Mouse (Mus musculus) megakaryocyte-erythroid progenitor cell, adult 5-6 weeks (primary cell): ENCODE measurements around the gene Plekhn1. TPM values are rescaled to one million over a fixed set of nuclear protein-coding genes. Genes with fewer than 3 reads are reported as not detected.

Experiments used
- ATAC-seq: replicated peaks from 2 replicates; pipeline ENCODE4 v1.8.0; 2016; ENCODE audit warnings: mild to moderate bottlenecking, inconsistent platforms; ENCODE audit not compliant: severe bottlenecking, poor library complexity, low FRiP score, low TSS enrichment
- total RNA-seq, 2 experiments: library from RNA; stranded (forward) in 1 of 2; stranded (reverse) in 1 of 2; fragments of 200-1000, 215-1000 nt in 1 of 2; fragments of >200 nt in 1 of 2; fragmentation: Nextera tagmentation in 1 of 2; gene quantifications; 2 replicates each; pipeline ENCODE4 v1.2.3; 2014 to 2017

Plekhn1 gene
- total RNA-seq, 2 experiments from 2014 or later: 11.7 to 31.4 TPM

DNA sequence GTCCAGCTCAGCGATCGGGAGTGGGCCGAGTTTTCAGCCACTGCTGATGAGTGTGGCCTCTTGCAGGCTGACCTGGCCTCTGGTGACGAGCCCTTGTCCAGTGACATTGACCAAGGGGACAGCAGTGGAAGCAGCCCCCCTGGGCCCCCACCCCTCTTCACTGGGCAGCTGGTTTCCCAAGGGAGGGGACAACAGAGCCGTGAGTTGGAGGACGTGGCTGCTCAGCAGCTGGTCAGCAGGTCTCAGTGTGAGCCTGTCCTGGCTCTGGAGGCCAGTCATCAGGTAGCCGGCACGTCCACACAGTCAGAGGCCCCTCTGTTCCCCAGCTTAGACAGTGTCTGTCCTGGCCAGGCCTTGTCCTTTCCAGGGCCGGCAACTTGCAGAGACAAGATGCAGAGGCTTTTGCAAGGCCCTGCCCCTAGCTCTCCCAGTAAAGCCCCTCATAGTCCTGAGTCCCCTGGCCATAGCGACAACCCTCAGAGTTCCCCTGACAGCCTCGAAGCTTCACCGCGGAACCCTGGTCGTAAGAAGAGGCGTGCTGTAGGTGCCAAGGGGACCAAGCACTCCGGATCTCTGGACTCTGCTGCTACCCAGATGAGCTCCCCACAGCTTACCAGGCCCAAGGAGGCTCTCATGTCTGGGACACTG is 17.5 kb downstream of the Plekhn1 start:
- ATAC-seq: no peak

DNA sequence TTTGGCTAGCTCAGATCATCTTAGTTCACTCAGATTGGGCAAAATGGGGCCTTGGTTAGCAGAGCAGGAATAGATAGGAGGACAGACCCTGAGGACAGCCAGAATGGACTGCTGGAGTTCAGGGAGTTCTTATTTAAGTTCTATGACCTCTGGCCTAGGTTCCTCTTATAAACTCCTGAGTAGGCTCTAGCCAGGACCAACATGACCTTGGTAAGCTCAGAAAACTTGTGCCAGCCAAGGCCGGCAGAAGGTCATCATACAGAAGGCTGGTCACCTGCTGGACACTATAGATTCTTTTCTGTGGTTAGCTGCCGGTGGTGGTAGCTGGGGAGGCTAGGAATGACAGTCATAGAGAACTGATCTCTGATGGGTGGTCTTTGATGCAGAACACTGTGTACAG is 18.5 kb downstream of the Plekhn1 start:
- no peak for ATAC-seq

DNA sequence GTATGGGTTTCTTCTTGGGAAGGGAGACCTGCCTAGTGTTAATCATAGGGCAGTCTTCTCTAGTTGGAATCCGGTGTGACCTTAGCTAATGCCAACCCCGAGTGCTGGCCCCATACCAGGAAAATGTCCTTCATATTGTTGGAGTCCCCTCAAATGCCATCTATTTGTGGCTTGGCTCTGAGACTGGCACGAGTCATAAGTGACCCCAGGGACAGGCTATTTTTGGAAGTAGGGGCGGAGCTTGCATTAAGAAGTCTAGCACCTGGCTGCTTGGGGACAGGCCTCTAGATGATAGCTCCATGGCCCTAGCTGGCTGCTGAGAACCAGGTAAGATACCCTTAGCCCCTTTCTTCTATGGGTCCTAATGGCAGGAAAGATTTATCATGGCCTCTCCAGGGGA is 19.0 kb downstream of the Plekhn1 start, which contains the start of gene Perm1:
Perm1 (plus strand) TSS at position 220 of the 400 bp plus-strand sequence.
- ATAC-seq: no peak

DNA sequence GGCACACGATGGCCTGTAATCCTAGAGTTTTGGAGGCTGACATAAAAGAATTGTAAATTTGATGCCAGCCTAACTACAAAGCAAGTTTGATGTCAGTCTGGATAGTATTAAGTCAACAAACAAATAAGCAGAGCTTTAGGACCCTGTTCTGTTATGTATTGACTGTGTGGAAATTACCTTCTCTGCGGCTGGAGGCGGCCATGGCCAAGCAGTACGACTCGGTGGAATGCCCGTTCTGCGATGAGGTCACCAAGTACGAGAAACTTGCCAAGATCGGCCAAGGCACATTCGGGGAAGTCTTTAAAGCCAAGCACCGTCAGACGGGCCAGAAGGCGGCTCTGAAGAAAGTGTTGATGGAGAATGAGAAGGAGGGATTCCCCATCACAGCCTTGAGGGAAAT is 21.5 kb downstream of the Plekhn1 start:
- no peak for ATAC-seq

DNA sequence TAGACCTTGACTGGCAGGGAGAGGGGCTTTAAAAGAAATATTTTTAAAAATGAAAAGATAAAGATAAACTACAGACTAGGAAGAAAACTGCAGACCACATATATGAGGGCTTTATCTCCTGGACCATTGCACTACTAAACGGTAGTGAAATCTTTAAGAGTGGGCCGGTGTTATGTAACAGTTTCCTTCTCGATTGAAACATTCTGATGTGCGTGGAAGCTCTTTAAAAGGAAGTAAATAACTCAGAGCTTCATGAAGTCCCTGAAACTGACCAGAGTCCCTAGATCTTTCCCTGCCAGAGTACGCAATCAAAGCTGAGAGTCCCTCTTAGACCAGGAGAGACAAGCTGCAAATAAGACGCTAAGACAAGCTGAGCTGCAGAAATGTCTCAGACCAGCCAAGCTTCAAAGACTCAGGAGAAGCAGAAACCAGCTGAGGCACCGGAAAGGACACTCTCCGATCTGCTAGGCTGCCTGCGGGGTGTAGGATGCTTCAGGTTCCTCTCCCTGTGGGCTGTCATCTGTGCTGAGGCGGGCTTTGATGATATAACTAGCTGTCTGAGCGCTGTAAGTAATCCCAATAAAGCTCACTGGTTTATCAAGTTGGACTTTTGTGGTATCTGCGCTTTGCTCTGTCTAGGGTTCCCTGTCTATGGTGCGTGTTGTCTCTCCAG is 24.6 kb downstream of the Plekhn1 start:
- no peak for ATAC-seq

DNA sequence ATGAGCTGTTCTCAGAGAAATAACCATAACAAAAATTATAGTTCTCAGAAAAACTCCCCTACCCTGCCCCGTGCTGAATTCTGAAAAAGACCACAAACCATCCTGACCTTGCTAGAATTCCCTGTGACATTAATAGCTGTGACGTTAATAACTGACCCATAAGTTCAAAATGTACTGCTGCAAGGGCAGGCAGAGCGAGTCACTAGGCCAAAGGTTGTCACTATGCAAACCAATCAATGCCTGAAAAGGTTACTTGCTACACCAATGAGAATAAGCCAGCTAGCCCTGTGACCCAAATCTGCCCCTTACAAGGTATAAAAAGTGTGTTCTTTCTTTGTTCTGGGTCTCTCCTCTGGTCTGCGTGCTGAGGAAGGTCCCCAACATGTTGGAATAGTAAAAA is 25.8 kb downstream of the Plekhn1 start:
- ATAC-seq: no peak

DNA sequence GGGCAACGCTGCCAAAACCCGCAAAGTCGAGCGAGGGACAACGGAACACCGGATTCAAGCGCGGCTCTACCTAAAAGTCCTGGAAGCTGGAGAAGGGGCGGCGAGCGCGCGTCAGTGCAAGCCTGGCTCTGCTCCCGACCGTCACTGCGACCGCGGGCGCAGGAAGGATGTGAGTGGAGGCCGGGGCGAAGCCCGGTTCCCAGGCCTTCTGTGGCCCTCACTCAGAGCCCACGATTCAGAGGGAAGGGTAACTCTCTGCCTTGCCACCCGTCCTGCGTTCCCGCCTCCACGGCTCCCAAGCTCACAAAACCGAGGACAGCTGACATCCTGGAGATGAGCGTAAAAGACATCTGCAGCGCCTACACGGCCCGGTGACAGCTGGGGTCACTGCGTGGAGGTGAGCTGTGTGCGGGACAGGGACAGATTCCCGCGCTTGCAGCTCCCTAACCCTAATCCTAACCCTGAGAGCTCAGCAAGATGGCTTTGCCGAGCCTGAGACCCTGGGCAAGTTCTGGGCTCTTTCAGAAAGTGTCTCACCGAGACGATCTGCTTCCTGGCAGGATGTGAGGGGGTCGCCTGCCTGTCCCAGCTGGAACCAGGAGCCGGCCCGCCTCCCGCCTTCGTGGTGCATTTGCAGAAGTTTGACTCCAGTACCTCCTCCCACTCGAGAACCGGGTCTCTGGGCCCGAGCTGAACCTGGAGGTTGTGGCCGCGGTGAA is 31.1 kb downstream of the Plekhn1 start:
- ATAC-seq: 0 out of 2 replicates have a peak, but pooled peaks have one; percentile 6

DNA sequence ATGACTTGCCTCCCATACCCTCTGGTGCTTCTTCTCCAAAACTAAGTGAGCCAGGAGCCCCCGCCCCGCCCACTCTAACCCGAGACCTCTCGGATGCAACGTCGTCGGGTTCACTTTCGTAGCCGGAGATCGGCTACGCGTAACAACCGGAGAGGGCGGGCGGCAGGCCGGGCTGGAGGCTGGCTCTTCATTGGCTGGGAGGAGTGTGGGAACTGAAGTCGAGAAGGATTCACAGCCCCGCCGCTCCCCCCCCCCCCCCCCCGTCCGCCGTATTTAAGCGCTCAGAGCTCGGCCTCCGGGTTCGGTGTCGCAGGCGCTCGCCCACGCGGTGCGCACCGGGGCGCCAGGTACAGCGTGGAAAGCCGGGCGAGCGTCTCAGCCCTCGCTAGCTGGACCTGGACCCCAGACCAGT is 31.6 kb downstream of the Plekhn1 start, which contains the start of gene AW011738:
AW011738 (plus strand) TSS at position 304 of the 412 bp plus-strand sequence.
- ATAC-seq: peak; percentile 69

DNA sequence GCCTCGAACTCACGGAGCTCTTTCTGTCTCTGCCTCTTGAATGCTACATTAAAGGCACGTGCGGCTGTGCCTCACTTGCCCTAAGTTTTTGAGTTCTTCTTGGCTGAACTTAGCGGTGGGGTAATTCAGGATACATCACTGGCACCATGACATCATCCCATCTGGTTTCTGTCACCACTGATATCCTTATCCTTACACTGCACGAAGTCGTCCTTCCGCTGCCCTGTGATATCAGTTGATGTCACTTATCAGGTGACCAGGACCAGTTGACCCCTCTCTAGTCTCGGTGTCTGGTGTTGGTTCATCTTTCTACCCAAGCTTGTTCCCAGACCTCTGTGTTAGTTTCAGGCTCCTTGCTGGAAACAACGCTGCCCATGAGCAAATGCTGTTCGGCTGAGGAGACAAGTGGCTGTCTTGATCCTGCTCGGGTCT is 32.2 kb downstream of the Plekhn1 start:
- peak; percentile 79 for ATAC-seq

DNA sequence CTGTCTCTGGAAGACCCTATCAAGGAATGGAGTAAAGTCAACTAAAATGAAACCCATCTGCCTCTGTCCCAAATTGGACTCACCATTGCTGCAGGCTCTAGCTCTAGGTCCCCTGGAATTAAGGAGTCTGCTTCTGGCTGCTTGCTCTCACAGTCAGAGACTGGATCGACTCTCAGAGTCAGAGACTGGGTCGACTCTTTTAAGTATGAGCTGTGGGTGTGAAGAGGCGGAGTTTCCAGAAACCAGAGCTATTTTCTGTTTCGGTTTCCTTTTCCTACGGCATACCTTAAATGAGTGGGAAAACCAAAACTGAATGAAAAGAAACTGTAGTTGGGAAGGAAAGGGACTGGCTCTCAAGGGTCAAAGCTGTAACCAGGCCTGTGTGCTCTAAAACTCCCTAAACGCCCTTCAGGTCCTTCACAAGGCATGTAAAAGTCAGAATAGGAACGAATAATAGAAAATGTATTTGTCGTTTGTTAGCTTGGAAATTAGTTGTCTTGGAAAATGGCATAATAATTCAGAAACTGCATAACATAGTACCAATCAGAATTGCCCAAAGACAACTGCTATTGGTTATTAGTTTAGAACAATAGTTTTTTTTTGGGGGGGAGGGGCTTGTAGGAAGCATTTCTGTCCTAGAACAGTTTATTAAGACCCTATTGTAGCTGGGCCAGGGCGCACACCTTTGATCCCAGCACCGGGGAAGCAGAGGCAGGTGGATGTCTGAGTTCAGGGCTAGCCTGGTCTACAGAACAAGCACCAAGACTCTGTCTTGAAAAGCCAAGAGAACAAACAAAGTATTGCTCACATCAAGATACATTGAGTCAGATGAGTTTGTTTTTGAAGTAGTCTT is 33.8 kb downstream of the Plekhn1 start, which contains the start of gene Isg15:
Isg15 (minus strand) TSS at position 196 of the 853 bp plus-strand sequence.
- no peak for ATAC-seq

DNA sequence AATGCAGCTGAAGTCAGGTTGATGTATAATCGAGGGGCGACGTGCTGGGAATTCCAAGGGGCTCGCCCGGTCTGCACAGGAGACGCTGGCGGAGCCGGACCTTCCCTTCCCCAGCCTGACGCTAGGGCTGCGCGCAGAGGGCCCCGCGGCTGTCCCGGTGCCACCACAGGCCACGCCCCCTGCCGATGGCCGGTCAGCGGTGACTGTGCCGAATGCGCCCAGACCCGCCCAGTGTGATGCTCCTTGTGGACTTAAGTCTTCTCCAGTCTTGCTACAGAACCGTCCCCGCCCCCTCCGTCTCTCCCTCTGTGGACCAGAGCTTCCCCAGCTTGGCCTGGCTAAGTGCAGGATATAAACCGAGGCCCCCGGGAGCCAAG is 36.8 kb downstream of the Plekhn1 start:
- peak; percentile 50 for ATAC-seq

DNA sequence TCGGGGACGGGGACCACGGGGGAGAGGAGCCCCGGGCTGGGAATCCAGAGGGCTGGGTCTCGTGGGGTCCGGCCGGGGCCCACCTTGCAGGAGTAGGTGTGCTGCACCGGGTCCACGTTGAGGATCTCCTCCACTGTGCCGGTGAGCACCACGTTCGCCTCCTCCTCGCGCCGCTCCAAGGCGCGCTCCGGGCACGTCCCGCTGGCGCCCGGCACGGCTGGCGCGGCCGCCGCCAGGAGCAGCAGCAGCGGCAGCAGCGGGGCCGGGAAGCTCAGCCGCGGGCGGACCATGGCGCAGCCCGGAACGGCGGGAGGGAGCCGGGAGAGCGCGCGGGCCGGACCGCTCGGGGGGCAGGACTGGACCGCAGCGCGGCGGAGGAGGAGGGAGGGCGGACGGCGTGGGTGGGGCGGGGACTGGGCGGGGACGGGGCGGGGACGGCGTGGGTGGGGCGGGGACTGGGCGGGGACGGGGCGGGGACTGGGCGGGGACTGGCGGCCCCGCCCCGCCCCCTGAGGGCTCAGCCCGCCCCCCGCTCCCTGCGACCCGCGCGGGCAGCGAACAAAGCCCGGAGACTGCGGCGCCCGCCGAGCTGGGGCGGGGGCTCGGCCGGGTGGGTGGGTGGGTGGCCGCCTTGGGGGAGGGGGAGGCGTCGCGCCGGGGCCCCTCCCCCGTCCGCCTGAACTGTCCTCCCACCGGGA is 37.4 kb downstream of the Plekhn1 start, which contains the start of gene Agrn:
Agrn (minus strand) TSS at position 358 of the 698 bp plus-strand sequence.
- peak; percentile 48 for ATAC-seq

DNA sequence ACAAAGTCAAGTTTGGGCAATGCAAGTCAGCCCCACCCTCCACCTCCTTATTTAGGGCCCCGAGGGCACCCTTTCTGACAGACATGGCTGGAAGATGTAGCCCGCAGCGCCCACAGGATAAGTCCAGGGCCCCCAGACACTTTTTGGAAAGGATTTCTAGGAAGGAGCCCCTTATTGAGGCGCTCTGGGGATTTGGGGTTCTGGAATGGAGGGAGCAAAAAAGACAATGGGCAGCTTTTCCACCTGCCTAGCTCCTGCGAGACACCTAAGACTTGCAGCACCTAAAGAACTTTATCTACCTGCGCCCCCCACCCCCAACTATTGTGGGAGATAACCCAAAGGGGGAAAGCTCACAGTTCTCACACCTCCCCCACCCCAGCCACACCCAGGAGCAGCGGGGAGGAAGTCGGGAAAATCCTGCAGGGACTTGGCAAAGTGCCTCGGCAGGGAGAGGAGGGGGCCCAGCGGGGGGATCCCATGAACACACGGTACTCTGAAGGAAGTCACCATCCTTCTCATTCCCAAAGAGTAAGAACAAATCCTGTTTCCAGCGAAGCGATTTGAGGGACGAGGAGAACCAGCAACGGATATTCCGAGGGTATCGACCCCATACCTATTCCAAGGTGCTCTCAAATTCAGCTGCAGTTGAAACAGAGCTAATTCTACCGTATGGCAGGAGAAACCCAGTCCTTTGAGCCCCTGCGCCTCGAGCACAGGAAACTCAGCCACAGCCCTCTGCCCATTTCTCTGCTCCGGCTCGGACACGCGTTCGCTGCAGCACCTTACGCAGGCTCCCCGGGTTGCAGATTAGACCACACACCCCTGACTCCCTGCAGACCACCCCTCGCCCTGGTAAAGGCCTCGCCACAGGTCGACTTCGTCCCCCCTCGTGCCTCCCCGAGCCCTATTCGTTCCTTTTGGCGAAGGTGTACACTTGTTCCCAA is 38.5 kb downstream of the Plekhn1 start:
- no peak for ATAC-seq

DNA sequence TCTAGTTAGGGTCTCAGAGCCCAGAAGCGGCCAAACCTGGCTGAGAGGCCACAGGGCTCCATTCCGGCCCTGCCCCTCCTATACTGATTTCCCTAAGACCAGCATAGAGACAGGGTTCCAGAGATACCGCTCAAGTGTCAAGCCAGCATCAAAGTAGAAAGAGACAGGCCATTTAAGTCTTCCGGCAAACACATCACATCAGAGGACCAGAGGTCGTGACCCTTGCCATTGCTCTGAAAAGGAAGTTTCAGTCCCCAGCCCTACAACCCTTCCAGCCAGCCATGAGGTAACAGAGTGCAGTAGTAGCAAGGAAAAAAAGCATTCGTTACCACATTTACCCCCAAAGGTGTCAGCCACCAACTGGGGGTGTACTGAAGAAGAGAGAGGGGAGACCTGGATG is 40.3 kb downstream of the Plekhn1 start:
- no peak for ATAC-seq

DNA sequence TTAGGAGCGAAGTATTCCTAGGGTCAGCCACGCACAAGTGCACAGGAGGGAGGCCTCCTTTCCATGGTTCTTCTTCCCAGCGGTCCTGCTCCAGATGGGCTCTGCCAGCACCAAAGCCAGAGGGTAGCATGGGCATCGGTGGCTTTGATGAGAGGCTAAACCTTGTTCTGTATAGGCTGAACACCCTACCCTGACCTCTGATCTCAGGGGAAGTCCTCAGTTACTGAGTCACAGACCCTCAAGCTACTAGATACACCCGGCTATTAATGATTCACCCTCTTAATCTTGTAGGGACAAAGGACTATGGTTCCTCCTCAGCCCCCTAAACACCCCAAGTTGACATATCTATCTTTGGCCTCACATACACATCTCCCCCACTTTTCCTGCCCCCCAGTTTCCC is 40.8 kb downstream of the Plekhn1 start:
- no peak for ATAC-seq

DNA sequence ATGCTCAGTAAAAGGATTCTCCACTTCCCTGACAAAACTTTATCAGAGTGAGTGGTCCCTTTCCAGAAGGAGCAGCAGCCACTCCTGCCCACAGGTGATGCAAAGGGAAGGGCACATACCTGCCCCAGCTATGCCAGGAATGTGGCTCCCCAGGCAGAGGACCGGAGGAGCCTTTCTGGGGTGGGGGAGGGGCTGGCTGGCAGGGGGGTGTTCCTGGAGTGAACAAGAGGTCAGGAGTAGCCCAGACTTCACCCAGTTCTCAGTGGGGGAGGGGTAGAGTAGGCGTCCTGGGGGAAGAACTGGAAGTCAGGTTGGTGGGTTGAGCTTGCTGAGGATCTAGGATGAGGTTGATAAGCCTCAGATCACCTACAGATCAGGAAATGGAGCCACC is 41.5 kb downstream of the Plekhn1 start:
- no peak for ATAC-seq

DNA sequence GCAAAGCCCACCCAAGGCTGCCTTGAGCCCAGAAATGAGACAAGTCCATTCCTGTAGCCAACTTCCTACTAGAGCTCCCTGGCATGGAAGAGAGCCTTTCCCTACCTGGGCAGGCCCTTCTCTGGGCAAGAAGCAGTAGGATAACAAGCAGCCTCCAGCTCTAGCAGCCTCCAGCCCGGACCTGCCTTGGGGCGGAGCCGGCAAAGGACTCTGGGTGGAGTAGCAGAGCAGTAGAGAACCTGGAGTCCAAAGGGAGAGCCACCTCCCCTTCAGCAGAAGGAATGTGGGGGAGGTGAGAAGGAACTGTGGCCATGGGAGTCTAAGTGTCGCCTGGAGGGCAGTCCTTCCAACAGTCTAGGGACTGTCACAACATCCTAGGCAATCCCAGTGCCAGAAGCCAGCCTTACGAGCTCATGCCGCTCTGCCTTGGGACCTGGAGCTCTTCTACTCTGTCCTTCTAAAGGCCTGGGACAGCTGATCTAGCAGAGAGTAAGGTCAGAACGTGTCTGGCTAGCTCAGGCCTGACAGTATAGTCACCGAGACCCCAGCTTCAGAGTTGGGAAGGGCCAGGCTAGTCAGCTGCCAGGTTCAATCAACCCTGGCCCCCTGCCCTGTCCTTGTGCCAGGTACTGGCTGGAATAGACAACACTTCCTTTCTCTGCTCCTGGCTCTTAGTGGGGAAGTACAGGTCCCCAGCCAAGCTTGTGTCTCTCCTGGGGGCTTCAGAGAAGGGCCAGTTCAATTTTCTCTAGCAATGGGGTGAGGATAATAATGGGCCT is 42.0 kb downstream of the Plekhn1 start:
- ATAC-seq: no peak
